Mouse (Mus musculus): ENCODE data around the gene Trex2. TPM values are rescaled to one million over a fixed set of nuclear protein-coding genes. Genes with fewer than 3 reads are reported as not detected.

Trex2 gene
- not detected for polyA plus RNA-seq (2017; shearing (Covaris generic))

GRCm38 (mm10) chrX:73435252-73435651 lies at the start of gene Trex2:
TSS of gene Trex2 (minus strand) at chrX:73435344.

GRCm38 (mm10) chrX:73483484-73483810 lies 48.3 kb upstream of the Trex2 start, which contains the start of gene Bgn:
TSS of gene Bgn (plus strand) at chrX:73483602.

GRCm38 (mm10) chrX:73458877-73459392 lies 23.8 kb upstream of the Trex2 start, which contains the start of gene Haus7:
TSS of gene Haus7 (minus strand) at chrX:73459044.

GRCm38 (mm10) chrX:73410880-73411517 lies 24.1 kb downstream of the Trex2 start, which contains the start of gene Zfp92:
TSS of gene Zfp92 (plus strand) at chrX:73411096.

GRCm38 (mm10) chrX:73398636-73399035 lies 36.5 kb downstream of the Trex2 start, which contains the start of gene Gm18336:
TSS of gene Gm18336 (minus strand) at chrX:73398736.

Other genes with a start within 250 kb of the Trex2 start
- gene Xlr3b, start 243.1 kb downstream of the Trex2 start, polyA plus RNA-seq (2017; shearing (Covaris generic)): 33.5 TPM
- gene Xlr4b, start 221.0 kb downstream of the Trex2 start, polyA plus RNA-seq (2017; shearing (Covaris generic)): 155 TPM
- 15.8 TPM for gene F8a, start 207.1 kb downstream of the Trex2 start, polyA plus RNA-seq (2017; shearing (Covaris generic))
- gene Xlr4c, start 192.2 kb downstream of the Trex2 start, polyA plus RNA-seq (2017; shearing (Covaris generic)): 66.2 TPM
- gene Xlr3c, start 170.0 kb downstream of the Trex2 start, polyA plus RNA-seq (2017; shearing (Covaris generic)): not detected
- gene Xlr5a, start 142.4 kb downstream of the Trex2 start, polyA plus RNA-seq (2017; shearing (Covaris generic)): not detected
- not detected for gene Xlr5c, start 142.4 kb downstream of the Trex2 start, polyA plus RNA-seq (2017; shearing (Covaris generic))
- not detected for gene Gm45015, start 98.5 kb downstream of the Trex2 start, polyA plus RNA-seq (2017; shearing (Covaris generic))
- gene Zfp275, start 92.7 kb downstream of the Trex2 start, polyA plus RNA-seq (2017; shearing (Covaris generic)): 12.1 TPM
- gene Gm18336, start 36.6 kb downstream of the Trex2 start, polyA plus RNA-seq (2017; shearing (Covaris generic)): not detected
- gene Zfp92, start 24.2 kb downstream of the Trex2 start, polyA plus RNA-seq (2017; shearing (Covaris generic)): not detected
- gene Haus7, start 23.7 kb upstream of the Trex2 start, polyA plus RNA-seq (2017; shearing (Covaris generic)): 23.8 TPM
- not detected for gene Bgn, start 48.3 kb upstream of the Trex2 start, polyA plus RNA-seq (2017; shearing (Covaris generic))
- not detected for gene Atp2b3, start 67.7 kb upstream of the Trex2 start, polyA plus RNA-seq (2017; shearing (Covaris generic))
- 0.27 TPM for gene Dusp9, start 204.1 kb upstream of the Trex2 start, polyA plus RNA-seq (2017; shearing (Covaris generic))
- 1.2 TPM for gene Pnck, start 224.8 kb upstream of the Trex2 start, polyA plus RNA-seq (2017; shearing (Covaris generic))
- 0.62 TPM for gene Slc6a8, start 237.8 kb upstream of the Trex2 start, polyA plus RNA-seq (2017; shearing (Covaris generic))

Data from effector memory CD4-positive, alpha-beta T cell, adult 5 months (primary cell).